Mouse (Mus musculus): ENCODE results near the gene Aldh1a2.

DNA sequence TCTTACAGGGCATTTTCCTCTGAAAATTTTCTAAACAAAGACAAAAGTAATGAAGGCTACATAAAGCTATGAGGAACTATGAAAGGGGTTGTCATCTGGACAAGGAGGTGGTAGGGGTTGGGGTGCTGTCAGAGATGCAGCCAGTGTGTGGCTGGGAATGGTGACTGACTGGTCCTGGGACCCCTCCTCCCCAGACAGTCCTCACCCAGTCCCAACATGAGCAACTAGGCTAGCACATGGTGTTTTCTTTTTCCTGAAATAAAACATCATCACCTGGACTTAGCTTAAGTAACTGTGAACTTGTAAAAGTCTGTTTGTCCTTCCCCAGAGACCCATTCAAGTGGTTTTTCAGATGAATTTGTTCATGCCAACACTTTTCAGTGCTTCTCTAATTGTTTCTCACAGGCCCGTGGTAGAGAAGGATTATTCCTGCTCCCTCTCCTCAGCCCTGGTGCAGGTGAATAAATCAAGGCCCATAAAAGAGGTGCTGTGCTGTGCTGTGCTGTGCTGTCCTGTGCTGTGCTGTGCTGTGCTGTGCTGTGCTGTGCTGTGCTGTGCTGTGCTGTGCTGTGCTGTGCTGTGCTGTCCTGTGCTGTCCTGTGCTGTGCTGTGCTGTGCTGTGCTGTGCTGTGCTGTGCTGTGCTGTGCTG is 107.8 kb downstream of the Aldh1a2 start:
- TF ChIP-seq CTCF (conservative IDR thresholded peaks at IDR 0.05; ENCODE audit: low read length) (no peak), NANOG (IDR thresholded peaks at IDR 0.05; ENCODE audit: borderline replicate concordance, low read length) (no peak), POU5F1 (IDR thresholded peaks at IDR 0.05; ENCODE audit: borderline replicate concordance, low read length) (no peak)

Data from E14TG2a.4 (cell line).